Mouse (Mus musculus): Measurements from ENCODE around the gene Zgpat. TPM values are rescaled to one million over a fixed set of nuclear protein-coding genes. Genes with fewer than 3 reads are reported as not detected.
A peak's percentile ranks its signal among the peaks of the same experiment; 100 is the strongest.

Zgpat gene
- total RNA-seq (2017): 65.6 to 98.9 TPM (median 66.9 TPM) in 3 replicates

DNA sequence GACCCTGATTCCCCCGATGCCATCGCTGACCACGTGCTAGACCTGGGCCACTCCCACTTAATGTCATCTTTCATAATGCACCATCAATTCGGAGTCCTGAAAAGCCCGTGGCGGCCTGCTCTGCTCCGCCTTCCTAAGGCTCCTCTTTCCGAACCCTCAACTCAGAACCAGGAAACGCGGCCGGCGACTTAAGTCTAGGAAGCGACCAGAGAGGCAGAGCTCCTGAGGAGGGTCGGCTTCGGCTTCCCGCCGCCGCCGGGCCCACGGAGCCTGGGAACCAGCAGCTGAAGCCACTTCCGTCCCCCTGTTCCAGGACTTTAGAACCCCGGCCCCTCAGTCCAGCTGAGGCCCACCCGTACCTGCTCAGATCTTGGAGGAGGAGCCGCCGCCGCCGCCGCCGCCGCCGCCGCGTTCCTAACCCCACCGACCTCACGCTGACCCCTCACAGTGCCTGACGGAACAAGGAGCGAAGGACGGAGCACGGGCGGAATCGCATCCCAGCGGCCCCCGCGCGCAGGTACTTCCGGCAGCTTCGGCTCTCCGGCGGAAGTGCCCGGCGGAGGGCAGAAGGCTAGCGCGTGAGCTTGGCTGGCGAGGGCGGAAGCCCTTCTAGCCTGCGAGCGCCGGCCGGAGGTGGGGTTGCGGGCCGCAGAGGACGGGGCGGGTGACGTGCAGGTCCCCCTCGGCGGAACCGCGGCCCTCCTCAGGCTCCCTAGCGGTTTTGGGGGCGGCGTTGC lies at the start of gene Zgpat, which contains the start of gene Arfrp1:
Zgpat (plus strand) TSS at position 69 of the 737 bp plus-strand sequence.
Arfrp1 (minus strand) TSS at position 545 of the 737 bp plus-strand sequence.
- ATAC-seq (replicated peaks; ENCODE audit: insufficient number of reproducible peaks, low FRiP score, low TSS enrichment, poor library complexity, severe bottlenecking): peak; percentile 70

DNA sequence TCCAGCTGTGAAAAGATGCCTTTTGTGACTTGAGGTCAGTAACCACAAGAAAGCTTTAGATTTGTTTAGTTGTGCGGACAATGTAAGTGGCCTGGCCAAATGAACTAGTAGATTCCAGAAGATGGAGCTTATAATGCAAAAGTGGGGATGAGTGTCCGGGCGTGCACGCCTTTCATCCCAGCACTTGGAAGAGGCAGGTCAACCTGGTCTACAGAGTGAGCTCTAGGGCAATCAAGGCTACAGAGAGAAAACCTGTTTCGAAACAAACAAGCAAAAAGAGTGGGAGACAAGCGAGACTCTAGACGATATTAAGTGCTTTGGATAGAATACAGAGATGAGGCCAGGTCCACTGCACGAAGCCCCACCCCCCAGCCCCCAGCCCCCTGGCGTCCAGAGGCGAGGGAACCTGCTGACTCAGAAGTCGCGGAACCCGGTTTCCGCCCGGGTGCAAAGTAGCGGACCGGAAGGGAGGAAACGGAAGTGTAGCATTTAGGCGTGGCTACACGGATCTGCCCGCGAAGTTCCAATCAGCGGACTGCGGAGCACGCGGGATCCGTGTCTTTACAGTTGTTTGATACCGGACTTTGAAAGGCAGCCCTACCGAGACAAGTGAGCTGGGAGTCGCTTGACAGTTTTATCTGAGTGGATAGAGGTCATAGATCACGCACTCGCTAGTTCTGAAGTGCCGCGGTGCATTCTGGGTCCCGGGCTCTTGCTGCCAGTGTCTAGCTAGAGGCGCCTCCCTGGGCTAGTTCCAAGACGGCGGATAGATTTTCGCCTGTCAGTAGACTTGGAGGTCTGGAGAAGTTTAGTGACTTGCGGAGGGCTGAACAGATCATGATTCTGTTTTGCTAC lies 45.3 kb upstream of the Zgpat start, which contains the start of gene Rtel1:
Rtel1 (plus strand) TSS at position 492 of the 855 bp plus-strand sequence.
- ATAC-seq (replicated peaks; ENCODE audit: insufficient number of reproducible peaks, low FRiP score, low TSS enrichment, poor library complexity, severe bottlenecking): peak; percentile 89

DNA sequence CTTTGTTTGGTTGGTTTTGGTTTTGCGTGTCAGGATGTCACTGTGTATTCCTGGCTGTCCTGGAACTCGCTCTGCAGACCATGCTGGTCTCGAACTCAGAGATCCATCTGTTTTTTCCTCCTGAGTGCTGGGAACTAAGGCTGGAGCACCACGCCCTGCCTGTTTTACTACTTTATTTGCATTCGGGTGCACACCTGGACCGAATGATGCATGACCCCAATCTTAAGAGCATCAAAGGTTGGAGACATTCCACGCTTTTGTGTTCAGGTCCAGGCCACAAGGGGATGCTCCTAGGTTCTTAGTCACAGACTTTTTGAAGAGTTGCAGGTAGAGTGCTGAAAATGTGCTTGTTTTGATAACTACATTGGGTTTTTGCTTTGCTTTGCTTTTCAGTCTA lies 44.6 kb upstream of the Zgpat start:
- no peak for ATAC-seq (replicated peaks; ENCODE audit: insufficient number of reproducible peaks, low FRiP score, low TSS enrichment, poor library complexity, severe bottlenecking)

DNA sequence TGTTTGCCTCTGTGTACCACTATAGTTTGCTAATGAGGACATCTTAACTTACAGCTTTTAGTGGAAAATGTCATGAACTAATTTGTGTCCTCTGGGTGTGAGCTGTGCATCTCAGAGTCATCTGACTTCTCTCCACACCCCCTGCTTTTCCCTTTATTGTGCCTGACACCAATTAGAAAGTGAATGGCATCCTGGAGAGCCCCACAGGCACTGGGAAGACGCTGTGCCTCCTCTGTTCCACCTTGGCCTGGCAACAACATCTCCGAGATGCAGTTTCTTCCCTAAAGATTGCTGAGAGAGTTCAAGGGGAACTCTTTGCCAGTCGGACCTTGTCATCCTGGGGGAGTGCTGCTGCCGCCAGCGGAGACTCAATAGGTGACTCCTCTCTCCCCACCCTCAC lies 42.6 kb upstream of the Zgpat start:
- ATAC-seq (replicated peaks; ENCODE audit: insufficient number of reproducible peaks, low FRiP score, low TSS enrichment, poor library complexity, severe bottlenecking): no peak

DNA sequence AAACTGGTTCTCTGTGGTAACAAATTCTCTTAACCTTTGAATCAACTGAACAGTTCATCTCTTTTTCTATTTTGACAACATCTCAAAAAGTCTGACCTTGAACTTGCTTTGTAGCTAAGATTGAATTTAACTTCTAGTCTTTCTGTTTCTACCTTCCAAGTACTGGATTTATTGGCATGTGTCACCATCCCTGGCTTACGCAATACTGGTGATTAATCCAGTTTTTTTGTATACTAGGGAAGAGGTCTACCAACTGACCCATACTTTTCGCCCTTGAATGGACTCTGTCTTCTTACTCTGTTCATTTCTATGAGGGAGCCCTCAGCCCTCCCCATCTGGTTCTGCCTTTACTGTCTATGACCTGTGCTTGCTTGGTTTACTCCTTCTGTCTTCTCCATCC lies 38.6 kb upstream of the Zgpat start:
- ATAC-seq (replicated peaks; ENCODE audit: insufficient number of reproducible peaks, low FRiP score, low TSS enrichment, poor library complexity, severe bottlenecking): no peak

GRCm38 (mm10) chr2:181332542-181332941 lies 32.2 kb upstream of the Zgpat start:
- no peak for ATAC-seq (replicated peaks; ENCODE audit: insufficient number of reproducible peaks, low FRiP score, low TSS enrichment, poor library complexity, severe bottlenecking)

- ATAC-seq (replicated peaks; ENCODE audit: insufficient number of reproducible peaks, low FRiP score, low TSS enrichment, poor library complexity, severe bottlenecking): peak; percentile 84
These were observed 30.7 kb upstream of the Zgpat start for GRCm38 (mm10) chr2:181334023-181334422.

DNA sequence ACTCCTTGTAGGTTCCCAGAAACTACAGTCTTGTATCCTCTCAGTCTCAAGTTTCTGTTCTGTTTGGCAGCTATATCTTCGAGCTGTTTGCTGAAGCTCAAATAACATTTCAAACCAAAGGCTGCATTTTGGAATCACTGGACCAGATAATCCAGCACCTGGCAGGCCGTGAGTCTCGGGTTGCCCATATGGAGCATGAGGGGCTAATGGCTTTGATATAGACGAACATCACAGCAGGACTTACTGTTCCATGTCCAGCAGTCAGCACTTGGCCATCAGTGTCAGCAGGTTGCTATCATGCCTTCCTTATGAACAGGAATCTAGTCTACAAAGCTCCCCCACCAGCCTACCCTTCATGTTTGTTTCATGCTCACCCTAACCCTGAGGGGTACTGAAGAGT lies 24.3 kb upstream of the Zgpat start:
- ATAC-seq (replicated peaks; ENCODE audit: insufficient number of reproducible peaks, low FRiP score, low TSS enrichment, poor library complexity, severe bottlenecking): no peak

DNA sequence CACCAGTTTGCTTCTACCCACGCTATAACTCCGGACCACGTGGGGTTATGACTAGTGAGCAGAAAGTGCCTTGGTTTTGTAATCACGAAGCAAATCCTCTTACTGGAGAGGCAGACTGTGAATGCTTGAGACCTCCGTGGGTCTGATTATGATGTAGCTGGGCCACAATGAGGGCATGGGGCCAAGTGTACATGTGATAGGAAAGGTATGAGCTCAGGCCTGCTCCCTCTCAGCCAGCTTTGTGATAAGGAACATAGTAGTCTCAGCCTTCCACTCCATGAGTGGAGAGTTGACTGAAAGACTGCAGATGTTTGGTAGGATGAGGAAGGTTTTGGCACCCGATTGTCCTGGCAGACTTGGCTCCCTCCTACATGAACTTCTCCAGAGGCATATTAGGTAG lies 22.0 kb upstream of the Zgpat start:
- no peak for ATAC-seq (replicated peaks; ENCODE audit: insufficient number of reproducible peaks, low FRiP score, low TSS enrichment, poor library complexity, severe bottlenecking)

GRCm38 (mm10) chr2:181356780-181357179 lies 7.9 kb upstream of the Zgpat start:
- no peak for ATAC-seq (replicated peaks; ENCODE audit: insufficient number of reproducible peaks, low FRiP score, low TSS enrichment, poor library complexity, severe bottlenecking)

- no peak for ATAC-seq (replicated peaks; ENCODE audit: insufficient number of reproducible peaks, low FRiP score, low TSS enrichment, poor library complexity, severe bottlenecking)
These were observed 782 bp upstream of the Zgpat start for GRCm38 (mm10) chr2:181363946-181364345.

DNA sequence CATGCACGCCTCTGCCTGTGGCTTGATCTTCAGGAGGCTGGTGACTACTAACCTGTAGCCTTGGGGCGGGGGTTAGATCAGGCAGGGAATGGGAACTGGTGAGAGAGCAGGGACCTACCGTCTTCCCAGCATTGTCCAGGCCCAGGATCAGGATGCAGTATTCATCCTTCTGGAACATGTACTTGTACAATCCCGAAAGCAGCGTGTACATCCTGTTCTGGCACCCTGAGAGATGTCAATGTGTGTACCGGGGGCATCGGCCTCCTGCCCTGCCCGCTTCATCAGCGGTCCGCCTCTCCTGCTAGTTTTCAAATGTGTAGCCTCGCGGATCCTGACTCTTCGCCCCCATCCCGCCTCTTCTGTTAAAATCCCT lies 255 bp upstream of the Zgpat start:
- ATAC-seq (replicated peaks; ENCODE audit: insufficient number of reproducible peaks, low FRiP score, low TSS enrichment, poor library complexity, severe bottlenecking): no peak

GRCm38 (mm10) chr2:181365655-181366075 lies 937 bp downstream of the Zgpat start:
- ATAC-seq (replicated peaks; ENCODE audit: insufficient number of reproducible peaks, low FRiP score, low TSS enrichment, poor library complexity, severe bottlenecking): peak; percentile 33

- no peak for ATAC-seq (replicated peaks; ENCODE audit: insufficient number of reproducible peaks, low FRiP score, low TSS enrichment, poor library complexity, severe bottlenecking)
These were observed 5.3 kb downstream of the Zgpat start for GRCm38 (mm10) chr2:181370001-181370400.

DNA sequence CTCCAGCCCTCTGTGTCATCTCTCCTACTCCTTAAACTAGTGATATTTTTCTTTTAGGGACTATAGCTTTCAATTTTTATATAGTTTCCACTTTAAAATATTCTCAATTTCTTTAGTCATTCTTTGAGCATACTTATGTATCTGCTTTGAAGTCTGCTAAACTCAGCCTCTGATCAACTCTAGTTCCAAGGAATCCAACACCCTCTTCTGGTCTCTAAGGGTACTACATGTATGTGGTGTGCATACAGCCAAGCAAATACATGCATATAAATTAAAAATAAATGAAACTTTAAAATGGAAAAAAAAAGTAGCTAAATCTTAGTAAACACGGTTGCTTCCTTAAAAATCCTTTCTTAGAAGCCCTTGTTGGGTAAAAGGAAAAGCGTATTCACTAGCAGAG lies 11.1 kb downstream of the Zgpat start:
- no peak for ATAC-seq (replicated peaks; ENCODE audit: insufficient number of reproducible peaks, low FRiP score, low TSS enrichment, poor library complexity, severe bottlenecking)

DNA sequence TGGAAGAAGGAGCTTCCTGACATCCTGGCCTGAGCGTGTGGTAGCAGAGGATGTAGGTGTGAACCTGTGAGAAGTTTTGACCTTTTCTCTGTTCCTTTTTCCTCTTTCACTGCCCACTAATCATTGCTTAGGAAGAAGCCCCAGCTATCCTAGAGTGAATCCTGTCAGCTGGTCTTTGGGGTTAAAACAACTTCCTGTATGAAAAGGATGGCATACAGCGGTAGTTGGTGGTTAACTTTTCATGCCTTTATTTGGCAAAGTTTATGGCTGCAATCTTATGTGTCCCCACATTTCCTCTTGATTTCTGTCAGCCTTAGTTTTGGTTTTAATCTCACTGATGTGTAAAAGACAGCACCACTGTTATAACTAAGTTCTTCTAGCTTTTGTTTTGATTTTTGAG lies 12.5 kb downstream of the Zgpat start:
- no peak for ATAC-seq (replicated peaks; ENCODE audit: insufficient number of reproducible peaks, low FRiP score, low TSS enrichment, poor library complexity, severe bottlenecking)

DNA sequence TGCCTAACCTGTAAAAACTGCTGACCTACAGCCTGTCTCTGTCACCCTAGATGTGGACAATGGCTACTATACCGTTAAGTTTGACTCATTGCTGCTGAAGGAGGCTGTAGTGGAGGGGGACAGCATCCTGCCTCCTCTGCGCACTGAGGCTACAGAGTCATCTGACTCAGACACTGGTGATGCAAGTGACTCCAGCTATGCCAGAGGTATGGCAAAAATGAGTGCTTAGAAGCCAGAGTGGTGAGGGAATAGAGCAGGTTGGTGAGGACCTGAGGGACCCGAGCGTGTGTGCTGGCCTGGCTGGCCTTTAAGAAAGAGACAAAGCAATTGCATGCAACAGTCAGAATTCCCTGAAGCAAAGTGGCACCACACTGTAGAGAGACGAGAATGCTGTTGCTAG lies 14.0 kb downstream of the Zgpat start:
- no peak for ATAC-seq (replicated peaks; ENCODE audit: insufficient number of reproducible peaks, low FRiP score, low TSS enrichment, poor library complexity, severe bottlenecking)

DNA sequence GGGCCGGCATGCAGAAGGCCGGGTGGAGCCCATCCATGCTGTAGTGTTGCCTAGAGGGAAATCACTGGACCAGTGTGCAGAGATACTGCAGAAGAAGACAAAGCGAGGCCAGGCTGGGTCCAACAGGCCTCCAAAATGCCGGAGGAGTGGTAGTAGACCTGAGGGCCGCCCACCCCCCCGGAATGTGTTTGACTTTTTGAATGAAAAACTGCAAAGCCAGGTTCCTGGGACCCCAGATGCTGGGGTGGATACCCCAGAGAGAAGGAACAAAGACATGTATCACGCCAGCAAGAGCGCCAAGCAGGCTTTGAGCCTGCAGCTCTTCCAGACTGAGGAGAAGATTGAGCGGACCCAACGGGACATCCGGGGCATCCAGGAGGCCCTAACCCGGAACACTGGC lies 15.1 kb downstream of the Zgpat start, which contains the start of gene Lime1:
Lime1 (plus strand) TSS at position 301 of the 400 bp plus-strand sequence.
- ATAC-seq (replicated peaks; ENCODE audit: insufficient number of reproducible peaks, low FRiP score, low TSS enrichment, poor library complexity, severe bottlenecking): no peak

- ATAC-seq (replicated peaks; ENCODE audit: insufficient number of reproducible peaks, low FRiP score, low TSS enrichment, poor library complexity, severe bottlenecking): no peak
These were observed 15.5 kb downstream of the Zgpat start for GRCm38 (mm10) chr2:181380251-181380650.

GRCm38 (mm10) chr2:181381107-181381506 lies 16.4 kb downstream of the Zgpat start:
- ATAC-seq (replicated peaks; ENCODE audit: insufficient number of reproducible peaks, low FRiP score, low TSS enrichment, poor library complexity, severe bottlenecking): 0 out of 2 replicates have a peak, but pooled peaks have one; percentile 29
